Mouse (Mus musculus): ENCODE measurements around the gene Pik3c2a.

- no peak for TF ChIP-seq CTCF (IDR thresholded peaks at IDR 0.05; ENCODE audit: borderline replicate concordance, insufficient read depth, low read length)
- TF ChIP-seq POLR2A (IDR thresholded peaks at IDR 0.05; ENCODE audit: low read depth, low read length), result no peak
Measured at GRCm38 (mm10) chr7:116335133-116335532, 108.1 kb downstream of the Pik3c2a start.

Measured in embryonic fibroblast, embryonic 13.5 days (primary cell).